ENCODE assay signal across 8 mouse cellular contexts in genomic region chr7:128461285-128462215, GRCm38 (mm10). TPM values are rescaled to one million over a fixed set of nuclear protein-coding genes. Genes with fewer than 3 reads are reported as not detected.
DNase-seq lines count a peak whose midpoint lies in the region; ATAC-seq and TF ChIP-seq lines count a peak whose summit lies in the region.

TSS of gene Tial1 (minus strand) at chr7:128461717.

- peaks cover 40% of the 10 kb centered on the region for H3K79me3 ChIP-seq in C2C12 (ENCODE audit: low read depth)

- peak within 1 kb of the TSS; percentile 92 for H3K27ac ChIP-seq in heart, embryonic 11.5 days (ENCODE audit: low read depth, low read length)
- H3K27ac ChIP-seq in kidney, embryonic 16.5 days (ENCODE audit: low read length): peak within 1 kb of the TSS; percentile 99
- peak within 1 kb of the TSS; percentile 99 for H3K27ac ChIP-seq in liver, adult 2 months (replicated peaks; ENCODE audit: insufficient read depth, low read depth, low read length)

- no peak for TF ChIP-seq CTCF in C2C12 (IDR thresholded peaks at IDR 0.05; ENCODE audit: control insufficient read depth, insufficient read depth, insufficient read length)
- no peak for TF ChIP-seq CTCF in brain, embryonic 14.5 days (IDR thresholded peaks at IDR 0.05; ENCODE audit: borderline replicate concordance, extremely low read depth, insufficient read depth, insufficient read length)
- TF ChIP-seq CTCF in liver, adult 2 months (IDR thresholded peaks at IDR 0.05; ENCODE audit: low read depth, low read length): no peak

- ATAC-seq in heart, embryonic 11.5 days (replicated peaks; ENCODE audit: insufficient number of reproducible peaks, low FRiP score, low TSS enrichment): peak; percentile 97
- peak; percentile 100 for ATAC-seq in kidney, embryonic 16.5 days (ENCODE audit: low FRiP score, low TSS enrichment)

- whole genome bisulfite sequencing in heart, embryonic 11.5 days (ENCODE audit: insufficient replicate concordance): under 1% methylated on average over 69 of the region's 69 CpGs
- under 1% methylated on average over 69 of the region's 69 CpGs for WGBS in kidney, embryonic 16.5 days
- 1% methylated on average over 69 of the region's 69 CpGs for WGBS in liver, adult 2 months

- H3K9me3 ChIP-seq in erythroblast, embryonic 14.5 days (ENCODE audit: control insufficient read depth, low read length): no peaks in the 10 kb centered on the region
- no peaks in the 10 kb centered on the region for H3K9me3 ChIP-seq in heart, embryonic 11.5 days (replicated peaks; ENCODE audit: control insufficient read depth, low read length)
- no peaks in the 10 kb centered on the region for H3K9me3 ChIP-seq in kidney, embryonic 16.5 days (ENCODE audit: low read length)

- H3ac ChIP-seq in C2C12 (ENCODE audit: control insufficient read depth, insufficient read length, low read depth) (peak within 1 kb of the TSS; percentile 100), myocyte (ENCODE audit: control insufficient read depth, insufficient read length) (peak within 1 kb of the TSS; percentile 90)

- peak; percentile 100 for DNase-seq in brain, embryonic 14.5 days (ENCODE audit: low read depth)
- peak; percentile 98 for DNase-seq in liver, adult 2 months (ENCODE audit: extremely low read depth, low read depth, low spot score)
- peak; percentile 98 for DNase-seq in splenic B cell, adult 2 months (ENCODE audit: low read depth, low spot score)

- H3K79me2 ChIP-seq in C2C12 (ENCODE audit: control insufficient read depth, insufficient read depth): peaks cover 48% of the 10 kb centered on the region
- peaks cover 4% of the 10 kb centered on the region; the same call in 1 of the 2 replicates for H3K79me2 ChIP-seq in liver, adult 2 months (ENCODE audit: control insufficient read depth, insufficient read depth, low read length)
- peaks cover 45% of the 10 kb centered on the region for H3K79me2 ChIP-seq in myocyte (ENCODE audit: control insufficient read depth, insufficient read depth)

- TF ChIP-seq POLR2A in brain, embryonic 14.5 days (IDR thresholded peaks at IDR 0.05; ENCODE audit: borderline replicate concordance, extremely low read depth, insufficient read depth, insufficient read length, poor library complexity, severe bottlenecking): peak; percentile 69; the same call in 1 of the 2 replicates
- TF ChIP-seq POLR2A in liver, adult 2 months (IDR thresholded peaks at IDR 0.05; ENCODE audit: extremely low read depth, insufficient read depth, low read length): peak; percentile 51; the same call in 1 of the 2 replicates
- peak; percentile 83 for TF ChIP-seq POLR2A in myocyte (IDR thresholded peaks at IDR 0.05; ENCODE audit: insufficient read length, low read depth)

- H3K4me2 ChIP-seq in heart, embryonic 11.5 days: peak within 1 kb of the TSS; percentile 76
- peak within 1 kb of the TSS; percentile 81 for H3K4me2 ChIP-seq in kidney, embryonic 16.5 days (replicated peaks; ENCODE audit: low read depth, low read length)
- peak within 1 kb of the TSS; percentile 95 for H3K4me2 ChIP-seq in myocyte (ENCODE audit: low read depth)

- H3K9ac ChIP-seq in heart, embryonic 11.5 days (ENCODE audit: low read depth, low read length): peak within 1 kb of the TSS; percentile 92
- H3K9ac ChIP-seq in kidney, embryonic 16.5 days (replicated peaks; ENCODE audit: low read length): peak within 1 kb of the TSS; percentile 97
- peak within 1 kb of the TSS; percentile 92 for H3K9ac ChIP-seq in liver, adult 2 months (ENCODE audit: low read depth, low read length)

- H3K27me3 ChIP-seq in C2C12 (ENCODE audit: control insufficient read depth, insufficient read depth, insufficient read length): no peaks in the 10 kb centered on the region
- peaks cover 3% of the 10 kb centered on the region; the same call in 1 of the 2 replicates for H3K27me3 ChIP-seq in erythroblast, embryonic 14.5 days (ENCODE audit: control insufficient read depth)
- no peaks in the 10 kb centered on the region for H3K27me3 ChIP-seq in heart, embryonic 11.5 days (ENCODE audit: control insufficient read depth, insufficient read depth, low read length)
- H3K27me3 ChIP-seq in kidney, embryonic 16.5 days (ENCODE audit: insufficient read depth, low read length): no peaks in the 10 kb centered on the region
- H3K27me3 ChIP-seq in liver, adult 2 months (ENCODE audit: control insufficient read depth, insufficient read depth, low read length): no peaks in the 10 kb centered on the region
- no peaks in the 10 kb centered on the region for H3K27me3 ChIP-seq in myocyte (ENCODE audit: control insufficient read depth, insufficient read depth, insufficient read length)
- no peaks in the 10 kb centered on the region for H3K27me3 ChIP-seq in splenic B cell, adult 2 months (ENCODE audit: control insufficient read depth, insufficient read depth, low read length, poor library complexity, severe bottlenecking)

- peaks cover 38% of the 10 kb centered on the region for H3K4me1 ChIP-seq in erythroblast, embryonic 14.5 days (ENCODE audit: control insufficient read depth)
- peaks cover 5% of the 10 kb centered on the region for H3K4me1 ChIP-seq in heart, embryonic 11.5 days (ENCODE audit: control insufficient read depth, insufficient read depth, low read length)
- peaks cover 16% of the 10 kb centered on the region for H3K4me1 ChIP-seq in kidney, embryonic 16.5 days (ENCODE audit: insufficient read depth, low read length)
- peaks cover 6% of the 10 kb centered on the region; the same call in 1 of the 2 replicates for H3K4me1 ChIP-seq in liver, adult 2 months (ENCODE audit: control insufficient read depth, insufficient read depth, low read length)

- H3K4me3 ChIP-seq in C2C12 (ENCODE audit: insufficient read depth, poor library complexity, severe bottlenecking) (peak within 1 kb of the TSS; percentile 78), myocyte (peak within 1 kb of the TSS; percentile 95)
- H3K4me3 ChIP-seq in erythroblast, embryonic 14.5 days (replicated peaks): peak within 1 kb of the TSS; percentile 79
- H3K4me3 ChIP-seq in heart, embryonic 11.5 days (ENCODE audit: low read depth, low read length): peak within 1 kb of the TSS; percentile 89
- H3K4me3 ChIP-seq in kidney, embryonic 16.5 days (ENCODE audit: low read length): peak within 1 kb of the TSS; percentile 93
- peak within 1 kb of the TSS; percentile 90 for H3K4me3 ChIP-seq in liver, adult 2 months (ENCODE audit: insufficient read depth, low read depth, low read length)

- H3K36me3 ChIP-seq in C2C12 (ENCODE audit: control insufficient read depth, insufficient read depth) (no peaks in the 10 kb centered on the region), myocyte (ENCODE audit: control insufficient read depth, insufficient read depth) (no peaks in the 10 kb centered on the region)
- peaks cover 2% of the 10 kb centered on the region; the same call in 1 of the 2 replicates for H3K36me3 ChIP-seq in erythroblast, embryonic 14.5 days (ENCODE audit: control insufficient read depth)
- H3K36me3 ChIP-seq in heart, embryonic 11.5 days (ENCODE audit: control insufficient read depth, insufficient read depth, low read length): no peaks in the 10 kb centered on the region
- H3K36me3 ChIP-seq in kidney, embryonic 16.5 days (ENCODE audit: insufficient read depth, low read length): no peaks in the 10 kb centered on the region
- no peaks in the 10 kb centered on the region for H3K36me3 ChIP-seq in liver, adult 2 months (ENCODE audit: control insufficient read depth, insufficient read depth, low read length)
- no peaks in the 10 kb centered on the region for H3K36me3 ChIP-seq in splenic B cell, adult 2 months (ENCODE audit: control insufficient read depth, insufficient read depth, low read length, poor library complexity, severe bottlenecking)

TF ChIP-seq in C2C12, 6 proteins besides CTCF, POLR2A, EP300 and RAD21:
- TF ChIP-seq MYOD1 (IDR thresholded peaks at IDR 0.05; ENCODE audit: control insufficient read depth, insufficient read length, low read depth) (no peak), MYOG (IDR thresholded peaks at IDR 0.05; ENCODE audit: control insufficient read depth, extremely low read depth, insufficient read length) (no peak), MAX (IDR thresholded peaks at IDR 0.05) (peak; percentile 91), FOSL1 (IDR thresholded peaks at IDR 0.05; ENCODE audit: insufficient read depth, low read length, poor library complexity, severe bottlenecking) (no peak), USF1 (IDR thresholded peaks at IDR 0.05; ENCODE audit: low read depth) (peak; percentile 10), CEBPB (IDR thresholded peaks at IDR 0.05; ENCODE audit: low read depth) (no peak)

TF ChIP-seq in myocyte, 11 proteins besides CTCF, POLR2A, EP300 and RAD21:
- peak in 1 of 3 experiments; percentile 25 for TF ChIP-seq MYOG (IDR thresholded peaks at IDR 0.05; ENCODE audit: control insufficient read depth in 1 of 3, insufficient read depth in 1 of 3, insufficient read length in 2 of 3, low read depth in 2 of 3)
- TF ChIP-seq SRF (IDR thresholded peaks at IDR 0.05; ENCODE audit: control insufficient read depth, insufficient read length, low read depth): peak; percentile 31
- no peak for TF ChIP-seq REST (IDR thresholded peaks at IDR 0.05; ENCODE audit: insufficient read depth, insufficient read length)
- peak in 1 of 3 experiments; percentile 60 for TF ChIP-seq MYOD1 (IDR thresholded peaks at IDR 0.05; ENCODE audit: control insufficient read depth in 1 of 3, insufficient read length in 2 of 3, low read depth in 2 of 3)
- no peak for TF ChIP-seq CEBPB (IDR thresholded peaks at IDR 0.05; ENCODE audit: insufficient read depth, poor library complexity, severe bottlenecking)
- TF ChIP-seq E2F4 (IDR thresholded peaks at IDR 0.05; ENCODE audit: insufficient read depth): peak; percentile 90
- peak; percentile 57 for TF ChIP-seq POLR2AphosphoS2 (IDR thresholded peaks at IDR 0.05; ENCODE audit: insufficient read length, low read depth)
- TF ChIP-seq TCF3 (IDR thresholded peaks at IDR 0.05; ENCODE audit: insufficient read length, low read depth): no peak
- peak; percentile 86 for TF ChIP-seq MAX (IDR thresholded peaks at IDR 0.05; ENCODE audit: low read depth)

RNA-seq across cellular contexts. Expression of gene Tial1, which starts in this region (rescaled TPM):
- polyA plus RNA-seq in C2C12 (2012; fragmentation: generic; extraction: Trizol) (46.4 TPM), myocyte (2012; fragmentation: generic; extraction: Trizol) (31.4 TPM)
- polyA plus RNA-seq in brain, embryonic 14.5 days (2012; rRNA removed): 141 and 169 TPM in 2 replicates
- polyA plus RNA-seq in erythroblast, embryonic 14.5 days (2012): 6.8 and 7.4 TPM in 2 replicates
- 26.0 and 26.6 TPM in 2 replicates for polyA plus RNA-seq in heart, embryonic 11.5 days (2014; fragmentation: Nextera tagmentation; extraction: Ambion mirVana)
- polyA plus RNA-seq in kidney, embryonic 16.5 days (2015; fragmentation: Nextera tagmentation; extraction: Ambion mirVana): 22.2 and 25.6 TPM in 2 replicates
- 31.7 and 32.1 TPM in 2 replicates for total RNA-seq in liver, adult 2 months (2014; rRNA removed)
- 14.2 and 18.7 TPM in 2 replicates for polyA plus RNA-seq in liver, adult 2 months (2012; rRNA removed)

Comparison
In these comparisons a context has a peak if more than half of its experiments do, and no peak if none do; other contexts are left out.
1. Peak in every context shown above with its lines: DNase-seq, ATAC-seq, H3K4me3 ChIP-seq and H3K27ac ChIP-seq.